Mouse (Mus musculus): ENCODE measurements at regions not wholly inside any gene's neighbourhood (a gene's known extent, or its start where the extent isn't known, plus 50 kb on each side); places are given as distances from the start of the nearest gene placed in this dataset.

- no peak for DNase-seq (ENCODE audit: low read depth, low spot score)
Observed at GRCm38 (mm10) chr7:119384670-119385241, 74.3 kb downstream of the Gp2 start.

- no peak for DNase-seq (ENCODE audit: low read depth, low spot score)
Observed at GRCm38 (mm10) chr7:119379935-119380334, 79.2 kb downstream of the Gp2 start.

GRCm38 (mm10) chr7:119364268-119364596, 94.9 kb downstream of the Gp2 start:
- no peak for DNase-seq (ENCODE audit: low read depth, low spot score)

- DNase-seq (ENCODE audit: low read depth, low spot score) = peak; percentile 22
Observed at GRCm38 (mm10) chr7:119363552-119364267, 95.4 kb downstream of the Gp2 start.

GRCm38 (mm10) chr7:119357338-119357737, 101.7 kb downstream of the Gp2 start:
- DNase-seq (ENCODE audit: low read depth, low spot score) = no peak

- peak; percentile 69 for DNase-seq (ENCODE audit: low read depth, low spot score)
Observed at GRCm38 (mm10) chr7:119356251-119356650, 102.8 kb downstream of the Gp2 start.

GRCm38 (mm10) chr7:119352571-119352970, 106.5 kb downstream of the Gp2 start:
- no peak for DNase-seq (ENCODE audit: low read depth, low spot score)

GRCm38 (mm10) chr7:119350641-119351040, 108.4 kb downstream of the Gp2 start:
- no peak for DNase-seq (ENCODE audit: low read depth, low spot score)

- DNase-seq (ENCODE audit: low read depth, low spot score) = no peak
Observed at GRCm38 (mm10) chr7:119343380-119343779, 115.7 kb downstream of the Gp2 start.

GRCm38 (mm10) chr7:119333102-119333501, 126.0 kb downstream of the Gp2 start:
- no peak for DNase-seq (ENCODE audit: low read depth, low spot score)

- peak; percentile 10 for DNase-seq (ENCODE audit: low read depth, low spot score)
Observed at GRCm38 (mm10) chr7:119330460-119331109, 128.5 kb downstream of the Gp2 start.

GRCm38 (mm10) chr7:119296307-119296706, 111.9 kb upstream of the Gpr139 start:
- DNase-seq (ENCODE audit: low read depth, low spot score) = no peak

- no peak for DNase-seq (ENCODE audit: low read depth, low spot score)
Observed at GRCm38 (mm10) chr7:119291442-119291841, 107.0 kb upstream of the Gpr139 start.

GRCm38 (mm10) chr7:119285290-119285689, 100.9 kb upstream of the Gpr139 start:
- DNase-seq (ENCODE audit: low read depth, low spot score) = no peak

- no peak for DNase-seq (ENCODE audit: low read depth, low spot score)
Observed at GRCm38 (mm10) chr7:119279896-119280661, 95.7 kb upstream of the Gpr139 start.

- no peak for DNase-seq (ENCODE audit: low read depth, low spot score)
Observed at GRCm38 (mm10) chr7:119272621-119273020, 88.2 kb upstream of the Gpr139 start.

- no peak for DNase-seq (ENCODE audit: low read depth, low spot score)
Observed at GRCm38 (mm10) chr7:119271427-119271826, 87.0 kb upstream of the Gpr139 start.

- no peak for DNase-seq (ENCODE audit: low read depth, low spot score)
Observed at GRCm38 (mm10) chr7:119270826-119271420, 86.5 kb upstream of the Gpr139 start.

- no peak for DNase-seq (ENCODE audit: low read depth, low spot score)
Observed at GRCm38 (mm10) chr7:119258222-119258621, 73.8 kb upstream of the Gpr139 start.

- no peak for DNase-seq (ENCODE audit: low read depth, low spot score)
Observed at GRCm38 (mm10) chr7:119256916-119257315, 72.5 kb upstream of the Gpr139 start.

GRCm38 (mm10) chr7:119252742-119253141, 68.3 kb upstream of the Gpr139 start:
- DNase-seq (ENCODE audit: low read depth, low spot score) = no peak

GRCm38 (mm10) chr7:119251679-119252078, 67.3 kb upstream of the Gpr139 start:
- no peak for DNase-seq (ENCODE audit: low read depth, low spot score)

Data from mesoderm, embryonic 11.5 days (tissue).